Mouse (Mus musculus) stomach, postnatal 0 days (tissue): ENCODE data around the gene Cntn5. TPM values are rescaled to one million over a fixed set of nuclear protein-coding genes. Genes with fewer than 3 reads are reported as not detected.

ENCODE experiments used
- ATAC-seq: fragments of 200-750 bp; cut with Nextera tagmentation; 2 replicates; pipeline ENCODE4 v1.8.0; 2017; ENCODE audit not compliant: low FRiP score, low TSS enrichment
- DNase-seq: peaks from one replicate; pipeline ENCODE4 v3.0.0-alpha.2; 2016; ENCODE audit warnings: low spot score
- H3K27ac ChIP-seq: fragments of 300-500 bp; sonication (generic); replicated peaks from 2 replicates; pipeline ENCODE4 v1.5.1; 2014; ENCODE audit warnings: mild to moderate bottlenecking, control low read depth
- H3K27me3 ChIP-seq: fragments of 300-500 bp; sonication (generic); 2 replicates; pipeline ENCODE4 v1.6.1; 2014; ENCODE audit warnings: low read length; ENCODE audit not compliant: control insufficient read depth, insufficient read depth
- H3K36me3 ChIP-seq: fragments of 300-500 bp; sonication (generic); 2 replicates; pipeline ENCODE4 v1.6.1; 2014; ENCODE audit warnings: low read length, mixed read lengths; ENCODE audit not compliant: control insufficient read depth, insufficient read depth
- H3K4me1 ChIP-seq: fragments of 300-500 bp; sonication (generic); replicated peaks from 2 replicates; pipeline ENCODE4 v1.6.1; 2014; ENCODE audit warnings: antibody characterized with exemption; ENCODE audit not compliant: control insufficient read depth, insufficient read depth
- H3K4me2 ChIP-seq: fragments of 300-500 bp; sonication (generic); replicated peaks from 2 replicates; pipeline ENCODE4 v1.6.1; 2014; ENCODE audit warnings: low read depth, mild to moderate bottlenecking, control low read depth, moderate library complexity
- H3K4me3 ChIP-seq: fragments of 300-500 bp; sonication (generic); 2 replicates; pipeline ENCODE4 v1.5.1; 2014; ENCODE audit warnings: low read depth, low read length, control low read depth
- H3K9ac ChIP-seq: fragments of 300-500 bp; sonication (generic); 2 replicates; pipeline ENCODE4 v1.6.1; 2014; ENCODE audit warnings: mild to moderate bottlenecking, low read length, control low read depth, mixed read lengths
- H3K9me3 ChIP-seq: fragments of 300-500 bp; sonication (generic); 2 replicates; pipeline ENCODE4 v1.6.1; 2016; ENCODE audit warnings: low read length; ENCODE audit not compliant: control insufficient read depth
- CTCF ChIP-seq: IDR thresholded peaks from 2 replicates; pipeline ENCODE4 v1.5.1; 2016; ENCODE audit warnings: antibody characterized with exemption, low read depth, mild to moderate bottlenecking, moderate library complexity
- EP300 ChIP-seq: optimal IDR thresholded peaks from 2 replicates; pipeline ENCODE3; 2016; ENCODE audit warnings: antibody characterized with exemption
- WGBS: fragments of 180-500 bp; shearing (Covaris S2); extraction: QIAGEN DNeasy Blood & Tissue Kit; methylation state at CpG from one replicate; pipeline ENCODE4 v1.1.7; 2014; 5-methylcytosine and 5-hydroxymethylcytosine counted together
- polyA plus RNA-seq: library from polyadenylated mRNA; unstranded; fragments of >200 nt; fragmentation: Nextera tagmentation; extraction: Ambion mirVana; gene quantifications from 2 replicates; pipeline ENCODE4 v1.2.1, GENCODE M21; 2015

Cntn5 gene
- polyA plus RNA-seq, 1 experiment from 2014 or later = 0.49 TPM

- H3K27me3 ChIP-seq = no peaks in the 10 kb centered on the region
- H3K4me3 ChIP-seq = no peak overlapping the region
- H3K27ac ChIP-seq = no peak overlapping the region
- ATAC-seq (no peak), DNase-seq (no peak)
- no peak for TF ChIP-seq EP300
- TF ChIP-seq CTCF = no peak
- H3K9me3 ChIP-seq = no peaks in the 10 kb centered on the region
- no peak overlapping the region for H3K4me2 ChIP-seq
- no peaks in the 10 kb centered on the region for H3K36me3 ChIP-seq
- H3K9ac ChIP-seq = no peak overlapping the region
- WGBS = 87% methylated on average over 1 of the region's 1 CpGs
- no peaks in the 10 kb centered on the region for H3K4me1 ChIP-seq
These were observed 795.4 kb downstream of the Cntn5 start for GRCm38 (mm10) chr9:10109156-10109555.

GRCm38 (mm10) chr9:10107861-10108260 lies 796.7 kb downstream of the Cntn5 start:
- no peak for ATAC-seq
- no peak overlapping the region for H3K4me3 ChIP-seq
- 81% methylated on average over 4 of the region's 4 CpGs for WGBS
- H3K27me3 ChIP-seq = no peaks in the 10 kb centered on the region
- H3K9ac ChIP-seq = no peak overlapping the region
- DNase-seq = no peak
- no peak overlapping the region for H3K27ac ChIP-seq
- no peak for TF ChIP-seq CTCF
- no peak for TF ChIP-seq EP300
- H3K4me1 ChIP-seq = no peaks in the 10 kb centered on the region
- no peak overlapping the region for H3K4me2 ChIP-seq
- no peaks in the 10 kb centered on the region for H3K36me3 ChIP-seq
- H3K9me3 ChIP-seq = no peaks in the 10 kb centered on the region

- Histone ChIP-seq H3K9me3 (no peaks in the 10 kb centered on the region), H3K27ac (no peak overlapping the region), H3K27me3 (no peaks in the 10 kb centered on the region), H3K4me1 (no peaks in the 10 kb centered on the region), H3K9ac (no peak overlapping the region), H3K4me3 (no peak overlapping the region), H3K36me3 (no peaks in the 10 kb centered on the region), H3K4me2 (no peak overlapping the region)
- TF ChIP-seq EP300 = no peak
- TF ChIP-seq CTCF = no peak
- no peak for ATAC-seq
- DNase-seq = no peak
- WGBS = 18% methylated on average over 5 of the region's 5 CpGs
These were observed 802.6 kb downstream of the Cntn5 start for GRCm38 (mm10) chr9:10101812-10102440.

- Histone ChIP-seq H3K4me3 (no peak overlapping the region), H3K36me3 (no peaks in the 10 kb centered on the region), H3K27ac (no peak overlapping the region), H3K4me2 (no peak overlapping the region), H3K9me3 (no peaks in the 10 kb centered on the region), H3K9ac (no peak overlapping the region), H3K27me3 (no peaks in the 10 kb centered on the region), H3K4me1 (no peaks in the 10 kb centered on the region)
- ATAC-seq (no peak), DNase-seq (no peak)
- TF ChIP-seq EP300 (no peak), CTCF (no peak)
These were observed 828.3 kb downstream of the Cntn5 start for GRCm38 (mm10) chr9:10076282-10076681.

GRCm38 (mm10) chr9:10073401-10073800 lies 831.2 kb downstream of the Cntn5 start:
- Histone ChIP-seq H3K9me3 (no peaks in the 10 kb centered on the region), H3K27ac (no peak overlapping the region), H3K27me3 (no peaks in the 10 kb centered on the region), H3K9ac (no peak overlapping the region), H3K4me3 (no peak overlapping the region), H3K4me1 (no peaks in the 10 kb centered on the region), H3K4me2 (no peak overlapping the region), H3K36me3 (no peaks in the 10 kb centered on the region)
- 67% methylated on average over 4 of the region's 4 CpGs for WGBS
- ATAC-seq = no peak
- TF ChIP-seq CTCF = no peak
- no peak for TF ChIP-seq EP300
- no peak for DNase-seq

- no peak overlapping the region for H3K9ac ChIP-seq
- no peak overlapping the region for H3K4me3 ChIP-seq
- no peaks in the 10 kb centered on the region for H3K27me3 ChIP-seq
- H3K4me1 ChIP-seq = no peaks in the 10 kb centered on the region
- no peak for DNase-seq
- no peak overlapping the region for H3K27ac ChIP-seq
- WGBS = 62% methylated on average over 5 of the region's 5 CpGs
- H3K4me2 ChIP-seq = no peak overlapping the region
- ATAC-seq = no peak
- no peaks in the 10 kb centered on the region for H3K36me3 ChIP-seq
- no peak for TF ChIP-seq EP300
- no peak for TF ChIP-seq CTCF
- no peaks in the 10 kb centered on the region for H3K9me3 ChIP-seq
These were observed 831.7 kb downstream of the Cntn5 start for GRCm38 (mm10) chr9:10072860-10073259.
